ENCODE assay signal across 8 mouse cellular contexts in the genomic region with DNA sequence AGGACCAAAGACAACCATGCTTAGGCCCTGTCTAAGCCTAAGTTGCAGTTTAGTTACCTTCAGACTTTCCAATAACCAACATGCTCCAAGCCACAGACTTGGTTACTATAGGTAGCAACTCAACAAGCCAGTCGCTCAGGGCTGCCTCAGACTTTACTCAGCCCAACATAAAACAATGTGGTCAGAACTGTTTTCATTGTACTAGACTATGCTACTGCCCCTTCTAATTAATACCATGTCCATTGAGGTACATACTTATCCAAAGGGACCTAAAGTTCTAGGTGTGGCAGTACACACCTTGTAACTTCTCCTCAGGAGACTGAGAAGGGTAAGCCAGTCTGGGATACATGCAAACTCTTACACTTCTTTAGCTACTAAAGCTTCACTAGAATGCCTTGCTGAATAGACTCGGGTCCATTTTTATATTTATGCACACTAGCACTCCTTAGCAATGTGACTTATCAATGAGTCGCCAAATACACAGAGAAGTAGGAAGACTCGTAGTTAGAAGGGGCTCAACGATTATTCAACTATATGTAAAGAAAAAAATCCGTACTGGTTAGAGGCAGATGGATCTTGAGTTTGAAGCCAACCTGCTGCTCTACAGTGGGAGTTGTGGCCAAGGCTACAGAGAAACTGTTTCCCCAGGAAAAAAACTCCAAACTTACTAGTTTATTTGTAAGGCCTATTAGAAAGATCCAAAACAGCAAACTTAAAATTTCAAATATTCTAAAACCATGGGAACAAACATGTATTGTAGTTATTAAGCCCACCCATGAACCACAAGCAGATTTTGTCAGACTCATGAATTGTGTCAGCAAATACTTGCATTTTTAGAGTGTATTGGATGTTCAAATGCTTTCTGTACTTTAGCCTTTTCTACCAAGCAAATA. TPM values are rescaled to one million over a fixed set of nuclear protein-coding genes. Genes with fewer than 3 reads are reported as not detected.
A peak's percentile ranks its signal among the peaks of the same experiment; 100 is the strongest.
DNase-seq lines count a peak whose midpoint lies in the region; ATAC-seq lines count a peak whose summit lies in the region.

No protein-coding gene starts in this region.

- H3K9ac ChIP-seq in forebrain, embryonic 11.5 days (ENCODE audit: low read length) = no peak overlapping the region
- no peak overlapping the region for H3K9ac ChIP-seq in forebrain, embryonic 16.5 days (replicated peaks; ENCODE audit: low read depth, low read length)

- H3K27ac ChIP-seq in forebrain, embryonic 10.5 days = no peak overlapping the region
- H3K27ac ChIP-seq in forebrain, embryonic 11.5 days (ENCODE audit: low read depth, low read length) = no peak overlapping the region
- no peak overlapping the region for H3K27ac ChIP-seq in forebrain, embryonic 16.5 days (ENCODE audit: low read length)
- no peak overlapping the region for H3K27ac ChIP-seq in macrophage

- H3K4me3 ChIP-seq in forebrain, embryonic 10.5 days = peak overlapping the region; percentile 99; the same call in 1 of the 2 replicates
- no peak overlapping the region for H3K4me3 ChIP-seq in forebrain, embryonic 11.5 days (ENCODE audit: low read depth, low read length)
- H3K4me3 ChIP-seq in forebrain, embryonic 16.5 days (replicated peaks; ENCODE audit: low read length) = peak overlapping the region; percentile 5
- peak overlapping the region; percentile 72 for H3K4me3 ChIP-seq in macrophage (ENCODE audit: inconsistent target)

- intact Hi-C loops in left cerebral cortex, postnatal 14 days (cut with DNase I) = loop anchor here (5.0 kb wide), 1 partner anchor 111 kb away; a partner anchor contains a TSS

- ATAC-seq in forebrain, embryonic 11.5 days (replicated peaks; ENCODE audit: low FRiP score) = no peak
- ATAC-seq in forebrain, embryonic 16.5 days = no peak

- peaks cover 30% of the 10 kb centered on the region for H3K36me3 ChIP-seq in forebrain, embryonic 10.5 days (replicated peaks)
- H3K36me3 ChIP-seq in forebrain, embryonic 11.5 days (ENCODE audit: control insufficient read depth, insufficient read depth, low read length) = no peaks in the 10 kb centered on the region; the same call in 1 of the 2 replicates
- H3K36me3 ChIP-seq in forebrain, embryonic 16.5 days (ENCODE audit: control insufficient read depth, insufficient read depth) = peaks cover 12% of the 10 kb centered on the region
- H3K36me3 ChIP-seq in macrophage (ENCODE audit: inconsistent target) = no peaks in the 10 kb centered on the region

- peaks cover 19% of the 10 kb centered on the region for H3K4me1 ChIP-seq in forebrain, embryonic 10.5 days
- peaks cover 2% of the 10 kb centered on the region; the same call in 1 of the 2 replicates for H3K4me1 ChIP-seq in forebrain, embryonic 11.5 days (replicated peaks; ENCODE audit: control insufficient read depth, insufficient read depth, low read length)
- H3K4me1 ChIP-seq in forebrain, embryonic 16.5 days (replicated peaks; ENCODE audit: control insufficient read depth, insufficient read depth, low read length) = peaks cover 12% of the 10 kb centered on the region

- no peak overlapping the region for H3K4me2 ChIP-seq in forebrain, embryonic 11.5 days (ENCODE audit: low read depth, low read length, severe bottlenecking)
- H3K4me2 ChIP-seq in forebrain, embryonic 16.5 days (ENCODE audit: low read length) = peak overlapping the region; percentile 83

- peaks cover 38% of the 10 kb centered on the region for H3K79me2 ChIP-seq in macrophage (ENCODE audit: inconsistent target)

- no peaks in the 10 kb centered on the region for H3K9me3 ChIP-seq in forebrain, embryonic 10.5 days
- no peaks in the 10 kb centered on the region for H3K9me3 ChIP-seq in forebrain, embryonic 11.5 days (ENCODE audit: control insufficient read depth, low read length)
- no peaks in the 10 kb centered on the region for H3K9me3 ChIP-seq in forebrain, embryonic 16.5 days (ENCODE audit: control insufficient read depth, low read length)

- H3K27me3 ChIP-seq in forebrain, embryonic 10.5 days (ENCODE audit: poor library complexity, severe bottlenecking) = no peaks in the 10 kb centered on the region
- H3K27me3 ChIP-seq in forebrain, embryonic 11.5 days (ENCODE audit: control insufficient read depth, insufficient read depth, low read length) = no peaks in the 10 kb centered on the region
- H3K27me3 ChIP-seq in forebrain, embryonic 16.5 days (replicated peaks; ENCODE audit: control insufficient read depth, insufficient read depth, low read length) = no peaks in the 10 kb centered on the region

- DNase-seq in forebrain, embryonic 10.5 days (ENCODE audit: extremely low spot score, low spot score) = no peak
- DNase-seq in forebrain, embryonic 11.5 days (ENCODE audit: low spot score) = no peak
- DNase-seq in A20 (ENCODE audit: low read depth, low spot score) = peak; percentile 48
- DNase-seq in urinary bladder, postnatal 14 days (ENCODE audit: low spot score) = no peak
- DNase-seq in layer of hippocampus, postnatal 25 days (ENCODE audit: extremely low spot score in 1 of 2, low spot score in 1 of 2) = no peak
- DNase-seq in left cerebral cortex, postnatal 14 days (ENCODE audit: low spot score in 2 of 2) = no peak

- 88% methylated on average over 6 of the region's 6 CpGs for WGBS in forebrain, embryonic 10.5 days
- 83% methylated on average over 6 of the region's 6 CpGs for WGBS in forebrain, embryonic 11.5 days
- 77% methylated on average over 6 of the region's 6 CpGs for WGBS in forebrain, embryonic 16.5 days
- WGBS in macrophage (ENCODE audit: missing documents) = 79% methylated on average over 5 of the region's 6 CpGs

RNA-seq across cellular contexts. Expression of a gene that starts 6.2 kb away (rescaled TPM):
- polyA plus RNA-seq in forebrain, embryonic 10.5 days (2016; fragmentation: Nextera tagmentation; extraction: Ambion mirVana) = 1,610 and 1,612 TPM in 2 replicates
- 1,836 and 1,931 TPM in 2 replicates for polyA plus RNA-seq in forebrain, embryonic 11.5 days (2014; fragmentation: Nextera tagmentation; extraction: Ambion mirVana)
- polyA plus RNA-seq in forebrain, embryonic 16.5 days (2015; fragmentation: Nextera tagmentation; extraction: Ambion mirVana) = 2,318 and 2,532 TPM in 2 replicates
- total RNA-seq in macrophage (2018; cell fraction: chromatin; rRNA removed) = 1,000 to 10,000 TPM in 6 of 26 experiments, 100 to 1,000 TPM in 20; 278 to 1,753 (median 620) TPM
- 1,000 to 10,000 TPM in 10 of 26 experiments, 100 to 1,000 TPM in 16; 554 to 1,427 (median 908) TPM for total RNA-seq in macrophage (2018; cell fraction: cytosol; rRNA removed)
- 1,000 to 10,000 TPM in 14 of 26 experiments, 100 to 1,000 TPM in 12; 418 to 2,195 (median 1,050) TPM for total RNA-seq in macrophage (2018; cell fraction: nucleus; rRNA removed)
- 470 to 740 TPM (median 693 TPM) in 3 replicates for polyA plus RNA-seq in macrophage (2018)
- total RNA-seq in layer of hippocampus, postnatal 25 days (2021) = 100 to 1,000 TPM; 281 to 291 TPM
- 100 to 1,000 TPM; 254 to 295 TPM for total RNA-seq in left cerebral cortex, postnatal 14 days (2021)

RNA-seq across cellular contexts. Expression of a gene that starts 8.5 kb away (rescaled TPM):
- polyA plus RNA-seq in forebrain, embryonic 10.5 days (2016; fragmentation: Nextera tagmentation; extraction: Ambion mirVana) = 48.4 and 48.9 TPM in 2 replicates
- 40.7 and 48.5 TPM in 2 replicates for polyA plus RNA-seq in forebrain, embryonic 11.5 days (2014; fragmentation: Nextera tagmentation; extraction: Ambion mirVana)
- 37.6 and 42.1 TPM in 2 replicates for polyA plus RNA-seq in forebrain, embryonic 16.5 days (2015; fragmentation: Nextera tagmentation; extraction: Ambion mirVana)
- total RNA-seq in macrophage (2018; cell fraction: chromatin; rRNA removed) = 100 to 1,000 TPM in 17 of 26 experiments, 10 to 100 TPM in 9; 40.7 to 159 (median 109) TPM
- 10 to 100 TPM in 23 of 26 experiments, 1 to 10 TPM in 3; 6.1 to 21.7 (median 15.6) TPM for total RNA-seq in macrophage (2018; cell fraction: cytosol; rRNA removed)
- 100 to 1,000 TPM in 1 of 26 experiments, 10 to 100 TPM in 25; 31.9 to 100 (median 64.9) TPM for total RNA-seq in macrophage (2018; cell fraction: nucleus; rRNA removed)
- 12.2 to 20.0 TPM (median 19.4 TPM) in 3 replicates for polyA plus RNA-seq in macrophage (2018)
- 10 to 100 TPM; 19.6 to 23.2 TPM for total RNA-seq in layer of hippocampus, postnatal 25 days (2021)
- total RNA-seq in left cerebral cortex, postnatal 14 days (2021) = 10 to 100 TPM; 23.8 to 25.5 TPM

RNA-seq across cellular contexts. Expression of a gene that starts 9.1 kb away (rescaled TPM):
- 223 and 224 TPM in 2 replicates for polyA plus RNA-seq in forebrain, embryonic 10.5 days (2016; fragmentation: Nextera tagmentation; extraction: Ambion mirVana)
- polyA plus RNA-seq in forebrain, embryonic 11.5 days (2014; fragmentation: Nextera tagmentation; extraction: Ambion mirVana) = 142 and 151 TPM in 2 replicates
- polyA plus RNA-seq in forebrain, embryonic 16.5 days (2015; fragmentation: Nextera tagmentation; extraction: Ambion mirVana) = 61.3 and 64.2 TPM in 2 replicates
- 1 to 10 TPM in 22 of 26 experiments, under 1 TPM in 3, not detected in 1; 0.65 to 9.0 (median 2.3) TPM for total RNA-seq in macrophage (2018; cell fraction: chromatin; rRNA removed)
- total RNA-seq in macrophage (2018; cell fraction: cytosol; rRNA removed) = 10 to 100 TPM in 13 of 26 experiments, 1 to 10 TPM in 13; 5.4 to 20.0 (median 10.4) TPM
- total RNA-seq in macrophage (2018; cell fraction: nucleus; rRNA removed) = 10 to 100 TPM in 1 of 26 experiments, 1 to 10 TPM in 25; 1.3 to 14.1 (median 3.7) TPM
- 7.6 to 30.8 TPM (median 14.0 TPM) in 3 replicates for polyA plus RNA-seq in macrophage (2018)
- total RNA-seq in layer of hippocampus, postnatal 25 days (2021) = 10 to 100 TPM; 14.0 to 16.9 TPM
- 10 to 100 TPM; 18.8 to 19.4 TPM for total RNA-seq in left cerebral cortex, postnatal 14 days (2021)

RNA-seq across cellular contexts. Expression of a gene that starts 47.1 kb away (rescaled TPM):
- 0.47 and 0.63 TPM in 2 replicates for polyA plus RNA-seq in forebrain, embryonic 10.5 days (2016; fragmentation: Nextera tagmentation; extraction: Ambion mirVana)
- polyA plus RNA-seq in forebrain, embryonic 11.5 days (2014; fragmentation: Nextera tagmentation; extraction: Ambion mirVana) = 0.57 and 0.72 TPM in 2 replicates
- polyA plus RNA-seq in forebrain, embryonic 16.5 days (2015; fragmentation: Nextera tagmentation; extraction: Ambion mirVana) = 0.67 and 0.80 TPM in 2 replicates
- under 1 TPM in 1 of 26 experiments, not detected in 25; 0.13 TPM for total RNA-seq in macrophage (2018; cell fraction: chromatin; rRNA removed)
- total RNA-seq in macrophage (2018; cell fraction: cytosol; rRNA removed) = under 1 TPM in 19 of 26 experiments, not detected in 7; 0.03 to 0.07 (median 0.04) TPM
- total RNA-seq in macrophage (2018; cell fraction: nucleus; rRNA removed) = under 1 TPM in 2 of 26 experiments, not detected in 24; 0.12 to 0.17 TPM
- polyA plus RNA-seq in macrophage (2018) = not detected in 3 replicates
- 1 to 10 TPM; 5.2 to 6.5 TPM for total RNA-seq in layer of hippocampus, postnatal 25 days (2021)
- 1 to 10 TPM; 3.2 to 4.2 TPM for total RNA-seq in left cerebral cortex, postnatal 14 days (2021)

RNA-seq across cellular contexts. Expression of a gene that starts 56.2 kb away (rescaled TPM):
- polyA plus RNA-seq in forebrain, embryonic 10.5 days (2016; fragmentation: Nextera tagmentation; extraction: Ambion mirVana) = 3.7 and 3.8 TPM in 2 replicates
- 1.6 and 2.2 TPM in 2 replicates for polyA plus RNA-seq in forebrain, embryonic 11.5 days (2014; fragmentation: Nextera tagmentation; extraction: Ambion mirVana)
- polyA plus RNA-seq in forebrain, embryonic 16.5 days (2015; fragmentation: Nextera tagmentation; extraction: Ambion mirVana) = 0.60 and 0.62 TPM in 2 replicates
- 100 to 1,000 TPM in 2 of 26 experiments, 10 to 100 TPM in 24; 14.8 to 119 (median 60.6) TPM for total RNA-seq in macrophage (2018; cell fraction: chromatin; rRNA removed)
- total RNA-seq in macrophage (2018; cell fraction: cytosol; rRNA removed) = 10 to 100 TPM; 15.6 to 40.0 (median 25.6) TPM
- 10 to 100 TPM; 11.9 to 57.1 (median 36.5) TPM for total RNA-seq in macrophage (2018; cell fraction: nucleus; rRNA removed)
- polyA plus RNA-seq in macrophage (2018) = 10.9 to 18.9 TPM (median 16.8 TPM) in 3 replicates
- total RNA-seq in layer of hippocampus, postnatal 25 days (2021) = 1 to 10 TPM; 1.3 to 2.4 TPM
- total RNA-seq in left cerebral cortex, postnatal 14 days (2021) = under 1 TPM; 0.46 to 0.55 TPM
